Mouse (Mus musculus) myocyte (in vitro differentiated cells): Measurements from ENCODE around the gene Ppp1r3a. TPM values are rescaled to one million over a fixed set of nuclear protein-coding genes. Genes with fewer than 3 reads are reported as not detected.

Source experiments
- H3K27me3 ChIP-seq: one replicate; pipeline ENCODE4 v1.6.1; 2011; ENCODE audit not compliant: control insufficient read depth, insufficient read depth, insufficient read length
- H3K36me3 ChIP-seq: one replicate; pipeline ENCODE4 v1.6.1; 2011; ENCODE audit not compliant: control insufficient read depth, insufficient read depth
- H3K4me2 ChIP-seq: one replicate; pipeline ENCODE4 v1.6.1; 2011; ENCODE audit warnings: low read depth, control low read depth
- H3K4me3 ChIP-seq: one replicate; pipeline ENCODE4 v1.5.1; 2011; ENCODE audit warnings: mild to moderate bottlenecking, control low read depth, moderate library complexity
- H3K79me2 ChIP-seq: one replicate; pipeline ENCODE4 v1.6.1; 2011; ENCODE audit not compliant: control insufficient read depth, insufficient read depth
- H3ac ChIP-seq: one replicate; pipeline ENCODE4 v1.6.1; 2011; ENCODE audit not compliant: control insufficient read depth, insufficient read length
- CEBPB ChIP-seq: IDR thresholded peaks from 2 replicates; pipeline ENCODE4 v1.6.1; 2011; ENCODE audit warnings: mild to moderate bottlenecking, moderate library complexity; ENCODE audit not compliant: poor library complexity, insufficient read depth, severe bottlenecking
- E2F4 ChIP-seq: IDR thresholded peaks from one replicate; pipeline ENCODE4 v1.6.1; 2011; ENCODE audit warnings: mild to moderate bottlenecking, control low read depth, moderate library complexity; ENCODE audit not compliant: insufficient read depth
- MAX ChIP-seq: IDR thresholded peaks from one replicate; pipeline ENCODE4 v1.6.1; 2011; ENCODE audit warnings: low read depth, mild to moderate bottlenecking, control low read depth
- MYOD1 ChIP-seq, 3 experiments: IDR thresholded peaks; one replicate each; pipeline ENCODE4 v1.6.1; 2011; ENCODE audit warnings: control low read depth in 2 of 3, low read depth in 2 of 3, mild to moderate bottlenecking in 2 of 3, moderate library complexity in 1 of 3; ENCODE audit not compliant: insufficient read length in 2 of 3, control insufficient read depth in 1 of 3
- MYOG ChIP-seq, 3 experiments: IDR thresholded peaks; one replicate each; pipeline ENCODE4 v1.6.1; 2011; ENCODE audit warnings: control low read depth in 2 of 3, low read depth in 2 of 3, mild to moderate bottlenecking in 2 of 3; ENCODE audit not compliant: insufficient read length in 2 of 3, control insufficient read depth in 1 of 3, insufficient read depth in 1 of 3
- POLR2A ChIP-seq: IDR thresholded peaks from one replicate; pipeline ENCODE4 v1.6.1; 2011; ENCODE audit warnings: low read depth, mild to moderate bottlenecking, control low read depth, moderate library complexity; ENCODE audit not compliant: insufficient read length
- POLR2AphosphoS2 ChIP-seq: IDR thresholded peaks from one replicate; pipeline ENCODE4 v1.6.1; 2011; ENCODE audit warnings: low read depth, control low read depth; ENCODE audit not compliant: insufficient read length
- REST ChIP-seq: IDR thresholded peaks from one replicate; pipeline ENCODE4 v1.6.1; 2011; ENCODE audit warnings: mild to moderate bottlenecking, control low read depth, moderate library complexity; ENCODE audit not compliant: insufficient read depth, insufficient read length
- SRF ChIP-seq: IDR thresholded peaks from one replicate; pipeline ENCODE4 v1.6.1; 2011; ENCODE audit warnings: low read depth; ENCODE audit not compliant: control insufficient read depth, insufficient read length
- TCF12 ChIP-seq: IDR thresholded peaks from one replicate; pipeline ENCODE4 v1.6.1; 2011; ENCODE audit warnings: mild to moderate bottlenecking, control low read depth; ENCODE audit not compliant: poor library complexity, insufficient read depth, severe bottlenecking
- TCF3 ChIP-seq: IDR thresholded peaks from one replicate; pipeline ENCODE4 v1.6.1; 2011; ENCODE audit warnings: low read depth, control low read depth; ENCODE audit not compliant: insufficient read length
- USF1 ChIP-seq: IDR thresholded peaks from one replicate; pipeline ENCODE4 v1.6.1; 2011; ENCODE audit warnings: low read depth, mild to moderate bottlenecking, control low read depth, moderate library complexity
- polyA plus RNA-seq: library from polyadenylated mRNA; unstranded; fragments of >200 nt; fragmentation: generic; extraction: Trizol; gene quantifications from one replicate; pipeline ENCODE4 v1.2.1, GENCODE M21; 2012; ENCODE audit warnings: missing spikeins

The Ppp1r3a gene
- 0.16 TPM for polyA plus RNA-seq

DNA sequence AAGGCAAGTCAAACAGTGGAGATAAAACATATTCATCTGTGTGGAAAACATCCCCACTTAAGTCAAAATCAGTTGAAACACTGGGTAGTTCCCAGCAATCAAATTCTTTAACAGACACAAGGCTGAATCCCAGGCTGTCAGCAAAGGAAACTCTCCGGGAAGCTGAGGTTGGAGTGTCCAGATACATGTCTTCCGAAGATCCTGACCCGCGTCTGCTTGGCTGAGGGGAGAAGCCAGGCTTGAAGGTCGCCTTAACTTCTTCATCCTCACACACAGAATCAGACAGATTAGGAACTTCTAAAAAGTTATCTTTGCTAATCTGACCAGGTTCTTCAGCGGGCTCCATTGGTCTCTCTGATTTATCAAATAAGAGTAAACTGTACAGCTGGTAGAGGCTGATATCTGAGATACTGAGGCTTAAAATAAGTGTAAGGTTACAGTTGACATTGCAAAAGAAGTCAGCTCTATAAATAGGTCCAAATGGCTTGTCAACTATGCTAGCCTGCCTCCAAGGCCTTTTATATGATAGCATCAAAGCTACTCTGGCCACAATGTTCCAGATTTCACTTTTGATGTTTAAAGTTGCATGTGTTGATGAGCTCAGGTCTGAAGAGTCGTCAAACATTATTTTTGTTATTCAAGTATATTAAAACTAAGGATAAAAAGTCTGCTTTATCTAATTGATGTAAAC, at the start of gene Ppp1r3a:
TSS of gene Ppp1r3a (minus strand) at position 374 of the 691 bp plus-strand sequence.
- Histone ChIP-seq H3K79me2 (no peaks in the 10 kb centered on the region), H3K36me3 (no peaks in the 10 kb centered on the region), H3ac (no peak within 1 kb of the TSS), H3K4me2 (no peak within 1 kb of the TSS), H3K4me3 (no peak within 1 kb of the TSS), H3K27me3 (no peaks in the 10 kb centered on the region)
- TF ChIP-seq E2F4 (no peak), POLR2AphosphoS2 (no peak), CEBPB (no peak), TCF12 (no peak), MYOD1 (IDR thresholded peaks at IDR 0.05; ENCODE audit: control insufficient read depth in 1 of 3, insufficient read length in 2 of 3, low read depth in 2 of 3) (no peak), MAX (no peak)

DNA sequence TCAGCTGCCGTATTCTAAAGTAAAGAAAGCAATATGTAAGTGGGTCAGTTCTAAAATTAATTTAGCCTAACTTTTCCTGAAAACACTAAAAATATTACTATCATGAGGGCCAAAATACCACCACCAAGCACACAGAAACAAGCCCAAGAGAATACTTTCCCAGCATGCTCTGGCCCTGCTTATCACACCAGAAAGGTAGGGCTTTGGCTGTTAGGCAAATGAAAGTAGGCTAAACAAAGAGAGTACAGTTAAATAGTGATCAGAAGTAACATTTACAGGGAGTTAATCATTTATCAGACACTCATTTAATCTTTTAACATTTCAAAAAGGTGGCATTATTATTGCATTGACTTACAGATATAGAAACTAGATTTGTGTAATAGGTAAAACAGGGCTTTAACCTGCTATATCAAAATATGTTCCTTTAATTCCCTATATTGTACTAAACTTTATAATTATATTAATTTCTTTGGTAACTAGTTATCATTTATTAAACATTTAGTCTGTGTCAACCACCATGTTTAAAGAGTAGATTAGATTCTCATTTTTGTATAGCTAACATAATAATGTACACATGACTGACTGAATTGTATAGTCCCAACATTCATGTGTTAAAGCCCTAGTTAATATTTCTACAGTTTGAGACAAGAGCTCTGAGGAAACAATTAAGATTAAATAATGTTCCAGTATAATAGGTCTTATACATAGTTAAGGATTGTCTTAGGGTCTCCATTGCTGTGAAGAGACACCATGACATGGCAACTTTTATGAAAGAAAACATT, 32.3 kb upstream of the Ppp1r3a start:
- no peak overlapping the region for H3K4me3 ChIP-seq
- TF ChIP-seq SRF (no peak), TCF12 (no peak), TCF3 (no peak), E2F4 (no peak), MYOG (IDR thresholded peaks at IDR 0.05; ENCODE audit: control insufficient read depth in 1 of 3, insufficient read depth in 1 of 3, insufficient read length in 2 of 3, low read depth in 2 of 3) (no peak), REST (no peak), MYOD1 (IDR thresholded peaks at IDR 0.05; ENCODE audit: control insufficient read depth in 1 of 3, insufficient read length in 2 of 3, low read depth in 2 of 3) (no peak), POLR2AphosphoS2 (no peak), MAX (no peak), POLR2A (no peak)
- H3K4me2 ChIP-seq: no peak overlapping the region
- H3K27me3 ChIP-seq: no peaks in the 10 kb centered on the region
- H3K36me3 ChIP-seq: no peaks in the 10 kb centered on the region
- H3K79me2 ChIP-seq: no peaks in the 10 kb centered on the region
- no peak overlapping the region for H3ac ChIP-seq

DNA sequence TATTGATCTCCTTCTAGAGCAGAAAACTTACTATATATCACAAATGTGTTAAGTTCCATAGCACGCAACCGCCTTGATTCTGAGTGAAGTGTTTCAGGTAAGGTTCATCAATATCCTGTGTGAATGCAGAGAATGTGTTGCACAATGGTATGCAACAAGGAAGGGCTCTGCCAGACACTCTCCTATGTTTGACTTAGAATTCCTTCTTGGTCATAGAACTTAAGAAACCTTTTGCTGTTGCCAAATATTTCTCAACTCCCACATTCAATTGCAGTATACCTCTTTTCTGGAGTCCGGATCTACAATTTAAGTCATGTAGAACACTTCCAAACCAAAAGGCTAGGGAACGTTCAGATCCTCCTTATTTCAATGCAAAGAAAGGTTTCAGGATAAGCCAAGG, 22.8 kb upstream of the Ppp1r3a start:
- Histone ChIP-seq H3K4me3 (no peak overlapping the region), H3K27me3 (no peaks in the 10 kb centered on the region), H3K36me3 (no peaks in the 10 kb centered on the region), H3ac (no peak overlapping the region), H3K4me2 (no peak overlapping the region), H3K79me2 (no peaks in the 10 kb centered on the region)
- TF ChIP-seq TCF3 (no peak), TCF12 (no peak), SRF (no peak), MAX (no peak), MYOG (IDR thresholded peaks at IDR 0.05; ENCODE audit: control insufficient read depth in 1 of 3, insufficient read depth in 1 of 3, insufficient read length in 2 of 3, low read depth in 2 of 3) (no peak), CEBPB (no peak), MYOD1 (IDR thresholded peaks at IDR 0.05; ENCODE audit: control insufficient read depth in 1 of 3, insufficient read length in 2 of 3, low read depth in 2 of 3) (no peak), E2F4 (no peak), USF1 (no peak), POLR2AphosphoS2 (no peak), POLR2A (no peak), REST (no peak)

DNA sequence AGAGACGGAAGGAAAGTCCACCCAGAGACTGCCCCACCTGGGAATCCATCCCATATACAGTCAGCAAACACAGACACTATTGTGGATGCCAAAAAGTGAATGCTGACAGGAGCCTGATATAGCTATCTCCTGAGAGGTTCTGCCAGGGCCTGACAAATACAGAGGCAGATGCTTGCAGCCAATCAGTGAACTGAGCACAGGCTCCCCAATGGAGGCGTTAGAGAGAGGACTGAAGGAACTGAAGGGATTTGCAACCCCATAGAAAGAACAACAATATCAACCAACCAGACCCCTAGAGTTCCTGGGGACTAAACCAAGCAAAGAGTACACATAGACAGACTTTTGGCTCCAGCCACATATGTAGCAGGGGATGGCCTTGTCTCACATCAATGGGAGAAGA, 16.6 kb upstream of the Ppp1r3a start:
- Histone ChIP-seq H3ac (no peak overlapping the region), H3K4me3 (no peak overlapping the region), H3K27me3 (no peaks in the 10 kb centered on the region), H3K4me2 (no peak overlapping the region), H3K79me2 (no peaks in the 10 kb centered on the region), H3K36me3 (no peaks in the 10 kb centered on the region)
- TF ChIP-seq E2F4 (no peak), SRF (no peak), MAX (no peak), TCF12 (no peak), POLR2AphosphoS2 (no peak), POLR2A (no peak)

DNA sequence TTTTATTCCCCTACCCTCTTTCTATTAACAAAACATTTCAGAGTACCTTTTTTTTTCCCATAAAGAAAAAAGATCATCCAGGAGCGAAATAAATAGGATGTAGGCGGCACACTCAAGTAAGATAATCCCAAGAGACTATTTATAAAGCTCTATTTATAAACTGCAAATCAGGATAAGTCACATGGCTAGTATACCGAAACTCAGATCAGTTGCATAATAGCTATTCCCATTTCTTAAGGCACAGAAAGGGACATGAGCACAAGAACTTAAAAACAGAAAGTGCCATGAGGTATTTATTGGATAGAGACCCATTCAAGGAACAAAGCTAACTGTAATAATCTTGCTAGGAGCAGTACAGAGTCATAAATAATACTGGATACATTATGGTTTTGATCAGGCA, 2.4 kb upstream of the Ppp1r3a start:
- no peak overlapping the region for H3ac ChIP-seq
- no peak for TF ChIP-seq CEBPB
- TF ChIP-seq USF1: peak; percentile 16
- no peak for TF ChIP-seq MYOD1 (IDR thresholded peaks at IDR 0.05; ENCODE audit: control insufficient read depth in 1 of 3, insufficient read length in 2 of 3, low read depth in 2 of 3)
- no peak for TF ChIP-seq MYOG (IDR thresholded peaks at IDR 0.05; ENCODE audit: control insufficient read depth in 1 of 3, insufficient read depth in 1 of 3, insufficient read length in 2 of 3, low read depth in 2 of 3)
- TF ChIP-seq MAX: no peak
- no peak for TF ChIP-seq REST
- no peaks in the 10 kb centered on the region for H3K79me2 ChIP-seq
- H3K4me2 ChIP-seq: no peak overlapping the region
- no peaks in the 10 kb centered on the region for H3K36me3 ChIP-seq
- H3K4me3 ChIP-seq: no peak overlapping the region
- no peaks in the 10 kb centered on the region for H3K27me3 ChIP-seq
